Mouse (Mus musculus): ENCODE results near the gene Olfr1370.
"Not testable (repeated sequence)": the region's sequence is repeated elsewhere in the genome, so short reads cannot be mapped to it uniquely, and the experiment has no call there.

The Olfr1370 gene

DNA sequence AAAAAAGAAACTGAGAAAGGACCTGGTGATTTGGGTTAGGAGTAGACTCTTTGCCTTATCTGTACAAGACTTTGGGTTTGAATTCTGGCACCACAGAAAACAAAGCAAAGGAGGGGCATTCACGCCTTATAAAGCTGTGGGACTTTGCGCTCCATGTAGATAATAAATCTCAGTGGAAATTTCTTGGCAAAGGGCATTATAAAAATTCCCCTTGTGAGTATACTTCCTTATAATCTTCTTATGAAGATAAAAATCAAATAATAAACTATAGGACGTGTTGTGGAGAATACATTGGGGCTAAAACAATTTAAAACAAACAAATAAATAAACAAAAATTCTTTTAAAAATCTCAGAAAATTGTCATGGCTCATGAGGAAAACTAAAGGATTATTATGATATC is at the start of gene Olfr1370:
TSS of gene Olfr1370 (minus strand) at position 101 of the 400 bp plus-strand sequence.
- CTCF ChIA-PET: no interaction called here

DNA sequence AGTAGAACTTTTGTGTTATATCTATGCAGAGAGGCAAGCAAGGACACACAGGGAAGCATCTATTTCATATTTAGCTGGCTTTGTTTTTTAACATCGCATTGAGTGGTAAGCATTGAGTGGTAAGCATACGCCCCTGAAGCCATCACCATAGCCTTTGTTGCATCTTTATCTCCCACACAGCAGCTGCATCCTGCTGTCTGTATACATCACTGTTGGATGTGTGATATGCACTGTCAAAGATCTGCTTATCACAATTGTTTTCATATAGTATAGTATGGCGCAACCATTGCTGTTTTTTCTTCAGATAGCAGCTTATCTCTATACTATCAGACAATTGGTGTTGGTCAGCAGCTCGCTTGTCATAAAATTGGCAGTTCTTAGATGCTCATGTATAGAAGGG is 39.4 kb upstream of the Olfr1370 start:
- CTCF ChIA-PET: no interaction called here

DNA sequence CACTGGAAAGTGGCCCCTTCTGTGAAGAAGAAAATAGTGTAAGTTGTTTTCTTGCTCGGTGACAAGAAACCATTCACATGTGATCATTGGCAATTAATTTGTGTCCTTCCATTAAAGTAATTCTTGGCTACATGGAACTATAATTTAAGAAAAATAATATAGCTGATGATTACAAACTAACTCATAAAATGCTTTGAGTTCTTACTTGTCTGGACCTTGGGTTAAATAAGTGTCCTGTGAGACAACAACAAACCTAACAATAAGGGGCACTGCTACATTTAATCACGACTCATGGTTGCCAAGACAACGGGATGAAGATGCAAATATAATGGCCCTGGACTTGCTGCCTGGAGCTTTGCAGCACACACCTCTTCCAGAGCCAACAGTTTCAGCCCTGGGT is 36.4 kb upstream of the Olfr1370 start, which contains the start of gene Olfr1369-ps1:
TSS of gene Olfr1369-ps1 (plus strand) at position 301 of the 400 bp plus-strand sequence.
- CTCF ChIA-PET: not testable (repeated sequence)

DNA sequence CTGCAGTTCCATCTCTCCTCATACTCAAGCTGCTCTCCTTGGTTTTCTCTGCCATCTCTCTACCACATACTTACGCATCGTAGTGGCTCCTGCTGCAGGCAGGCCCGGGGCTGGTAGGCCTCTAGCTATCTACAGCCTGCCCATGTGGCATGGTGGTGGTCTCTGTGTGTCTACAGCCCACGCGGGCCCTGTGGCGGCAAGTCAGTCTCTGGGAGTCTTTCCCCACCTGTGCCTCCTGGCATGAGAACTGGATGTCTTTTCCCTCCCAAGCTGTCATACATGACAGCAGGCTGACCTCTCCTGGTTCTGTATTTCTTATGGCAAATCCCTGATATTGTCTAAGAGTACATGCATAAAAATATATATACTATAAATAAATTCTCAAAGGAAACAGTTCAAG is 35.7 kb upstream of the Olfr1370 start:
- CTCF ChIA-PET: no interaction called here

DNA sequence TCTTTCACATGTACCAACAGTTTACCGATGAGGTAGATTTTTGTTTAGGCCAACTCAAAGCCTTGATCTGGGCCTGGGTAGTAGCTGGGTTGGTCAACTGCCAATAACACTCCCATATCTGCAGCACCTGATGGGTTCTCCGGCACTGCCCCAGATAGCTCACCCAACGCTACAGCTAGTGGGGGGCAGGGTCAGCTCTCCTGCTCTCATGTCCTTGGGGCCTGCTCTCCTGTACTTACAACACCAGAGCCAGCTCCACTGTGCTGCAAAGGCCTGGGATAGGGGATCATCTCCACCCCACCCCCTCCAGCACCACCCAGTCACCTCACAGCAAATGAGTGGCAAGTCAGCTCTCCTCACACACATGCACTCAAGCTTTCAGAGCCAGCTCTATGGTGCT is 35.0 kb upstream of the Olfr1370 start:
- CTCF ChIA-PET: no interaction called here

DNA sequence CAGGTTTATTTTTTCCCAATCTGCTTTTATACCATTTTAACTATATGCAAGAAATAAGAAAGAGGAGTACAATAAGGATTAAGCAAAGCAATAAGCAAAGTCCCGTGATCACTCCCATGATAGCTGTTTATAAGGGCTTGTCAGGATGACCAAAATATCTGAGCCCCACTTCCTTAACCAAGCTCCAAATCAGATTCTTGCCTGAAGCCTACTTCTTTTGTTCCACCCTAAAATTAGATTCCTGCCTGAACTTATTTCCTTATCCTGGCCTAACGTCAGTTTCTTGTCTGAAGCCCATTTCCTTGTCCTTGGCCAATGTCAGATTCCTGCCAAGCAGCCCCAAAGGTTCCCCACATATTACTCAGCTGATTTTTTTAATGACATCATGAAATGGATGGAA is 7.9 kb upstream of the Olfr1370 start:
- CTCF ChIA-PET: no interaction called here

DNA sequence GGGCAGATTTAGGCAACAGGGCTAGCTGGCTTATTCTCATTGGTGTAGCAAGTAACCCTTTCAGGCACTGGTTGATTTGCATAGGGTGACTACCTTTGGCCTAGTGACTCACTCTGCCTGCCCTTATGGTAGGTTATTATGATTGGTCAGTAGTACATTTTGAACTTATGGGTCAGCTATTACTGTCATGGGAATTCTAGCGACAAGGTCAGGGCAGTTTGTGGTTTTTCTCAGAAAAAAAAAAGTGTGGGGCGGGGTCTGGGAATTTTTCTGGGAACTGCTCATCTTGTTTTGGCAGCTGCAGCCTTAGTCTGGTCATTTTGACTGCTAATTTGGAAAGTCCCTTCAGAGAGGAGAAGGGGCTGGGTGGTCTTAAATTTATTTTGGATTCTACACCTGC is 8.7 kb downstream of the Olfr1370 start:
- CTCF ChIA-PET: no interaction called here

DNA sequence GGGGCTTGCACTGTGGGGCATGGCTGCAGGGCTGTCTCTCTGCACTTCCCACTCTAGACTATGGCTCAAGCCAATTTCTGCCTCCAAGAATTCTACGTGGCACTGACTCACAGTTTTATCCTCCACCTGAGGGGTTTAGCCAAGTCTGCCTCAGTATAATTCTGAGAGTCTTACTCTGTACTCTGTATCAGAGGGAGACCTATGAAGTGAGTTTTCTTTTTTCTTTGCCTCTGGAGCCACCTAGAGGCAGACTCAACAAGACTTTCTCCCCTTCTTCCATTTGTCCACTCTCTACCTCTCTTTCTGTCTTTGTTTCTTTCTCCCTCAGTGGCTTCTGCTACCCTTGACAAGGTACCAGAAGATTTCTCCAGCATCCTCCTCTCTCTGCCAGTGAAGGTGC is 24.6 kb downstream of the Olfr1370 start:
- CTCF ChIA-PET: no interaction called here

DNA sequence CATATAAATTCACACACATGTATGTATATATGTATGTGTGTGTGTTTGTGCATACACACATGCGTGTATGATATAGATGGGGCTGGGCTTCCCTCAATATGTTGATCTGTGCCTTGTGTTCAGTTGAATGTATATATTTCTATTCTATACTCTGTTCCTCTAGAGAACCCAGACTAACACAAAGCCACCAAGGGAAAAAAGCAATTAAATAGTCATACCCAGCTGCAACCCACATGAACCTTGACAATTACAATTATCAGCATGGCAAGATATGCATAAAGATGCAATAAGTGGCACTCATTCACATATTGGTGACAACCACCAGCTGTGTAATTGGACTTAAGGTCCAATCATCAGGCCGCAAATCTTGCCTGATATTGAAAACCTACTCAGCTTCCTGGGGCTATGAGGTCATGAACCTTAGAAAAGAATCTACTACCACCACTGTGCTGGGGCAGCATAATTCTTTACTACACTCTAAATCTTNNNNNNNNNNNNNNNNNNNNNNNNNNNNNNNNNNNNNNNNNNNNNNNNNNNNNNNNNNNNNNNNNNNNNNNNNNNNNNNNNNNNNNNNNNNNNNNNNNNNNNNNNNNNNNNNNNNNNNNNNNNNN is 34.1 kb downstream of the Olfr1370 start:
- CTCF ChIA-PET: no interaction called here

DNA sequence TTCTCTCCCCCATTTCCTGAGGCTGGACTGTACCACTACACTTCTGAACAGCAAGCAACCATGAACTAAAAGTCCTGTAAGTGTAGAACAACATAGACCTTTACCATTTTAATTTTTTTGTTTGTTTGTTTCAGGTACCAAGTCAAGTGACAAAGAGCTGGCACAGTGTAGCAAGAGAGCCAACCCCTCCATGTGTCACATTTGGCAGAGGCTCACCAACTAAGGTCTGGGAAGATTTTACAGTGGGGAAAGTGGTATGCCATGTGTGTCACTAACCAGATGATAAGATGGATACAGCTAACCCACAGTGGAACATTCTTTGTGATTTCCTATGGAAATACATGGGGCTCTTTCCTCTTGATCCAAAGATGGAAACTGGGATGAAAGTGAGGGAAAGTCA is 38.8 kb downstream of the Olfr1370 start:
- CTCF ChIA-PET: no interaction called here

DNA sequence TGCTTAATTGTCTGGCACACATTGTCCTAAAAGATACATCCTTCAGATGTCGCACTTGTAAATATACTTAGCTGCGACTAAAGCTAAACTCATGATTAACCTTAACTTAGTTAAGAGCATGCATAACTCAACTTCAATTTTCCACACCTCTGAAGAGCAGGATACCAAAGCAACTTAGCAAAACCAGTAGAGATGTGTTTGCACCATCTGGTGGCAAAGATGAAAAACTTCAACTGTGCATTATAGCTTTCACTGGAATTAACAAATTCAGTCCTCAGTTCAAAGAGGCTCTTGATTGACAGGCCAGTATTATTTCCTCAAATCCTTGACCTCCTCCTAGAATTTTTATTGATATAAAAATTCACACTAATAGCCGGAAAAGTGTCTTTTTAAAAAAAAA is 39.7 kb downstream of the Olfr1370 start:
- CTCF ChIA-PET: no interaction called here

DNA sequence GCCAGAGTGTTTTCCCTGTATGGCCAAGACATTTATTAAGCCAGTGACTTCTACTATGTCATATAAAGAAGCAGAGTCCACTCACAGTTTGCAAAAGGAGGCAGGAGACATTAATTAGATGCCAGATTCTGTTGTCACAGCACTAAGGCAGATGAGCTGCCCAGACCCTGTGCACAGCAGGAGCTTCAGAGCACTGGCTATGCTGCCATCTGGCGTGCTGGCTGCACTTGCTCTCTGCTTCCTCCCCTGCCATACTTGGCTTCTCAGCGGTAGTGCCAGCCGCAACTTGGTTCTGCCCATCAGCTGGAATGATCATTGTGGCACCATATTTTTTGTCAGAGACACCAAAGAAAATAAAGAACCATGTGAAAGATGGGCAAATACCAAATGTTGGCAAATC is 41.6 kb downstream of the Olfr1370 start:
- CTCF ChIA-PET: no interaction called here

DNA sequence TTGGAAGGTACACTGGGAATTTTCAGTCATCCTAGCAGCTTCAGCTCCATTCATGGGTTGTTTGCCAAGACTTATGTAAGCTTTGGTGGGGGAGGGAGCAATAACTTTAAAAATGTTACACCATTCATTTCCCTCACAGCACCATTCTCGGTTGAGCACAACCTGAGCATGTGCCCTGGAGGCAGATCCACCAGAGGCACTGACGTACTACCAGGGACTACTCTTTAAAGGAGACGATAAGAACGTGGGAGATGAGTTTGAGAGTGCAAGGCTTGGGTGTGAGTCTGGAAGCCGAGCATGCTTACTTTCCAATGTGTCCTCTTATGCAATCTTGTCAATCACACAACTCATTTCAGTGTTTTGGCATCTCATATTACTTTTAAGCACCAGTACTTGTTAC is 49.9 kb downstream of the Olfr1370 start:
- CTCF ChIA-PET: no interaction called here
